Mouse (Mus musculus) Patski (cell line): ENCODE data around the gene Ppp1r12c. TPM values are rescaled to one million over a fixed set of nuclear protein-coding genes. Genes with fewer than 3 reads are reported as not detected.
A peak's percentile ranks its signal among the peaks of the same experiment; 100 is the strongest.

Experiments used
- ATAC-seq: fragments of 100-300 bp; one replicate; pipeline ENCODE4 v1.8.0; 2021
- CTCF ChIA-PET: fragments of 350-600 bp; sonication (Branson Sonifier 250); formaldehyde crosslinking; loops from one replicate; lab custom pipeline; 2022; ENCODE audit warnings: inconsistent platforms; lab: Charles Lee
- POLR2A ChIA-PET: fragments of 350-600 bp; sonication (Branson Sonifier 250); formaldehyde crosslinking; loops from one replicate; lab custom pipeline; 2022; ENCODE audit warnings: antibody characterized with exemption, inconsistent platforms; lab: Charles Lee
- DNase-seq: peaks from one replicate; pipeline ENCODE4 v3.0.0-alpha.2; 2011; ENCODE audit warnings: low read depth, low spot score
- H3K27me3 ChIP-seq: fragments of 371-371 bp; one replicate; pipeline ENCODE4 v1.5.1; 2021
- CTCF ChIP-seq: fragments of 100-300 bp; IDR thresholded peaks from one replicate; pipeline ENCODE4 v1.5.1; 2021
- in situ Hi-C: fragments of 300-500 bp; cut with MboI; formaldehyde crosslinking; loops from 3 replicates; pipeline ENCODE4 v1.11.1; 2018; ENCODE audit warnings: low pct_unique_long_range_greater_than_20kb, mixed read lengths
- polyA plus RNA-seq: library from polyadenylated mRNA; unstranded; gene quantifications from one replicate; pipeline ENCODE4 v1.2.3, GENCODE M21; 2021

The Ppp1r12c gene
- polyA plus RNA-seq, 1 experiment from 2014 or later = 85.2 TPM

GRCm38 (mm10) chr7:4504646-4505435, 3.4 kb upstream of the Ppp1r12c start:
- in situ Hi-C loops = no loop called here
- no peaks in the 10 kb centered on the region for H3K27me3 ChIP-seq
- ATAC-seq = no peak
- TF ChIP-seq CTCF = no peak
- CTCF ChIA-PET = interaction anchor here (4.3 kb wide), 1 partner anchor 8 kb away, joined by 13 read pairs; no protein-coding TSS in a partner anchor
- DNase-seq = no peak
- POLR2A ChIA-PET = interaction anchor here (0.6 kb wide), 1 partner anchor 1215 kb away, joined by 5 read pairs; no protein-coding TSS in a partner anchor

- TF ChIP-seq CTCF = no peak
- no peaks in the 10 kb centered on the region for H3K27me3 ChIP-seq
- POLR2A ChIA-PET = no interaction called here
- DNase-seq (no peak), ATAC-seq (no peak)
- in situ Hi-C loops = no loop called here
- CTCF ChIA-PET = interaction anchor here (4.3 kb wide), 1 partner anchor 9 kb away, joined by 13 read pairs; no protein-coding TSS in a partner anchor
These were observed 2.4 kb upstream of the Ppp1r12c start for GRCm38 (mm10) chr7:4503858-4504257.

- no peak for TF ChIP-seq CTCF
- DNase-seq (no peak), ATAC-seq (no peak)
- in situ Hi-C loops = no loop called here
- CTCF ChIA-PET = interaction anchor here (4.3 kb wide), 1 partner anchor 10 kb away, joined by 13 read pairs; no protein-coding TSS in a partner anchor
- H3K27me3 ChIP-seq = no peaks in the 10 kb centered on the region
- POLR2A ChIA-PET = interaction anchor here (0.7 kb wide), 1 partner anchor 347 kb away, joined by 13 read pairs; no protein-coding TSS in a partner anchor
These were observed 1.6 kb upstream of the Ppp1r12c start for GRCm38 (mm10) chr7:4503100-4503499.

- no peaks in the 10 kb centered on the region for H3K27me3 ChIP-seq
- in situ Hi-C loops = no loop called here
- CTCF ChIA-PET = interaction anchor here (1.3 to 4.3 kb wide), 2 partner anchors 10 to 22 kb away, joined by 3 to 13 read pairs; no protein-coding TSS in a partner anchor
- TF ChIP-seq CTCF = no peak
- ATAC-seq (no peak), DNase-seq (no peak)
- POLR2A ChIA-PET = interaction anchor here (0.6 to 0.7 kb wide), 3 partner anchors 347 to 463 kb away, joined by 3 to 13 read pairs (median 3); no protein-coding TSS in a partner anchor
These were observed 1.1 kb upstream of the Ppp1r12c start for GRCm38 (mm10) chr7:4502421-4503090.

GRCm38 (mm10) chr7:4500892-4501471, 498 bp downstream of the Ppp1r12c start:
- ATAC-seq = peak; percentile 31
- no peak for TF ChIP-seq CTCF
- no peaks in the 10 kb centered on the region for H3K27me3 ChIP-seq
- ChIA-PET POLR2A (interaction anchor here (0.9 kb wide), 1 partner anchor 10 kb away, joined by 3 read pairs; no protein-coding TSS in a partner anchor), CTCF (interaction anchor here (1.3 to 4.3 kb wide), 2 partner anchors 12 to 21 kb away, joined by 3 to 13 read pairs; no protein-coding TSS in a partner anchor)
- no peak for DNase-seq
- in situ Hi-C loops = no loop called here

- ChIA-PET POLR2A (no interaction called here), CTCF (interaction anchor here (1.4 kb wide), 1 partner anchor 14 kb away, joined by 4 read pairs; no protein-coding TSS in a partner anchor)
- in situ Hi-C loops = no loop called here
- H3K27me3 ChIP-seq = no peaks in the 10 kb centered on the region
- no peak for TF ChIP-seq CTCF
- DNase-seq = no peak
- no peak for ATAC-seq
These were observed 2.4 kb downstream of the Ppp1r12c start for GRCm38 (mm10) chr7:4499034-4499433.

- DNase-seq = no peak
- no peak for TF ChIP-seq CTCF
- POLR2A ChIA-PET = no interaction called here
- CTCF ChIA-PET = interaction anchor here (1.3 to 1.4 kb wide), 2 partner anchors 13 to 71 kb away, joined by 3 to 4 read pairs; no protein-coding TSS in a partner anchor
- ATAC-seq = no peak
- in situ Hi-C loops = no loop called here
- H3K27me3 ChIP-seq = no peaks in the 10 kb centered on the region
These were observed 3.2 kb downstream of the Ppp1r12c start for GRCm38 (mm10) chr7:4498251-4498650.

GRCm38 (mm10) chr7:4497271-4497903, 4.1 kb downstream of the Ppp1r12c start:
- ChIA-PET POLR2A (no interaction called here), CTCF (interaction anchor here (1.2 to 1.3 kb wide), 2 partner anchors 16 to 70 kb away, joined by 3 read pairs; no protein-coding TSS in a partner anchor)
- no peak for DNase-seq
- no peak for ATAC-seq
- in situ Hi-C loops = no loop called here
- H3K27me3 ChIP-seq = no peaks in the 10 kb centered on the region
- no peak for TF ChIP-seq CTCF

- TF ChIP-seq CTCF = no peak
- H3K27me3 ChIP-seq = no peaks in the 10 kb centered on the region
- ChIA-PET CTCF (interaction anchor here (1.2 to 1.3 kb wide), 2 partner anchors 13 to 17 kb away, joined by 3 to 4 read pairs; no protein-coding TSS in a partner anchor), POLR2A (no interaction called here)
- in situ Hi-C loops = no loop called here
- ATAC-seq (no peak), DNase-seq (no peak)
These were observed 5.0 kb downstream of the Ppp1r12c start for GRCm38 (mm10) chr7:4496468-4496867.

- no peak for DNase-seq
- H3K27me3 ChIP-seq = no peaks in the 10 kb centered on the region
- in situ Hi-C loops = no loop called here
- POLR2A ChIA-PET = no interaction called here
- CTCF ChIA-PET = interaction anchor here (0.9 to 2.6 kb wide), 3 partner anchors 8 to 30 kb away, joined by 3 to 12 read pairs (median 3); partner anchors contain the start of gene Tnni3
- no peak for TF ChIP-seq CTCF
- no peak for ATAC-seq
These were observed 7.5 kb downstream of the Ppp1r12c start for GRCm38 (mm10) chr7:4493991-4494390.
